Mouse (Mus musculus) kidney, adult 2 months (tissue): ENCODE results near the gene Get4. TPM values are rescaled to one million over a fixed set of nuclear protein-coding genes. Genes with fewer than 3 reads are reported as not detected.

ENCODE experiments used
- DNase-seq: peaks from one replicate; pipeline ENCODE4 v3.0.0; 2021
- H3K27ac ChIP-seq: fragments of 200-500 bp; 2 replicates; pipeline ENCODE4 v1.5.1; 2012; ENCODE audit warnings: low read depth, low read length, control low read depth, inconsistent platforms; ENCODE audit not compliant: insufficient read depth
- H3K27me3 ChIP-seq: fragments of 200-500 bp; replicated peaks from 2 replicates; pipeline ENCODE4 v1.6.1; 2012; ENCODE audit warnings: mild to moderate bottlenecking, moderate library complexity, low read length, inconsistent platforms; ENCODE audit not compliant: control insufficient read depth, insufficient read depth
- H3K36me3 ChIP-seq: fragments of 200-500 bp; 2 replicates; pipeline ENCODE4 v1.6.1; 2012; ENCODE audit warnings: mild to moderate bottlenecking, moderate library complexity, low read length, inconsistent platforms; ENCODE audit not compliant: control insufficient read depth, insufficient read depth
- H3K4me1 ChIP-seq: fragments of 200-500 bp; 2 replicates; pipeline ENCODE4 v1.6.1; 2011; ENCODE audit warnings: low read length; ENCODE audit not compliant: control insufficient read depth, insufficient read depth
- H3K4me3 ChIP-seq: fragments of 200-500 bp; 2 replicates; pipeline ENCODE4 v1.5.1; 2011; ENCODE audit warnings: mild to moderate bottlenecking, low read depth, low read length, control low read depth; ENCODE audit not compliant: insufficient read depth
- CTCF ChIP-seq: fragments of 200-500 bp; conservative IDR thresholded peaks from 2 replicates; pipeline ENCODE4 v1.5.1; 2011; ENCODE audit warnings: low read depth, mild to moderate bottlenecking, control low read depth, low read length, moderate library complexity, mixed read lengths; ENCODE audit not compliant: insufficient read depth, insufficient read length
- POLR2A ChIP-seq: fragments of 200-500 bp; IDR thresholded peaks from one replicate; pipeline ENCODE4 v1.6.1; 2011; ENCODE audit warnings: low read depth, low read length, control low read depth
- WGBS: fragments of 180-500 bp; shearing (Covaris S2); methylation state at CpG from one replicate; pipeline ENCODE4 v1.1.7; 2018; 5-methylcytosine and 5-hydroxymethylcytosine counted together
- polyA plus RNA-seq: library from polyadenylated mRNA; depleted of rRNA; stranded (reverse); fragments of >200 nt; gene quantifications from 2 replicates; pipeline ENCODE4 v1.2.3, GENCODE M21; 2012

Gene Get4
- polyA plus RNA-seq, 1 experiment: 79.3 TPM

DNA sequence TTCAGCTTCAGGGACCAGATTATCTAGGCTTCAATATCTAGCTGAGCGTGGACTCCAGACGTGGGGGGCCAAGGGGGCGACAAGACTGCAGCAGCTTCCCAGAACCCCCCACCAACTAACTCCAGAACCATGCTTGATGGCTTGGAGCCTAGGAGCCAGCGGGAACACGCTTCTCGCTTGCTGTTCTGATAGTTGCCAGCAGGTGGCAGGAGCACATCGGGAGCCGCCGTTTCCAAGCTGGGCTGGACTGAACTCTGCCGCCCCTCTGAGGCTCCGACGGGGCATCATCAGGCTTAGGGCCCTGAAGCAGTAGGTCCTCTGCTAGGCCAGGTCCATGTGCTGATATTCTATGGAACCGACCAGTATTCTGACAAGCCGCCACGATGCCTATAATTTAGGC is 30.1 kb downstream of the Get4 start:
- Histone ChIP-seq H3K27me3 (no peaks in the 10 kb centered on the region), H3K4me3 (no peak overlapping the region), H3K27ac (no peak overlapping the region), H3K36me3 (no peaks in the 10 kb centered on the region), H3K4me1 (no peaks in the 10 kb centered on the region)
- WGBS: 3% methylated on average over 15 of the region's 15 CpGs
- DNase-seq: peak; percentile 88
- no peak for TF ChIP-seq POLR2A
- peak; percentile 97 for TF ChIP-seq CTCF

DNA sequence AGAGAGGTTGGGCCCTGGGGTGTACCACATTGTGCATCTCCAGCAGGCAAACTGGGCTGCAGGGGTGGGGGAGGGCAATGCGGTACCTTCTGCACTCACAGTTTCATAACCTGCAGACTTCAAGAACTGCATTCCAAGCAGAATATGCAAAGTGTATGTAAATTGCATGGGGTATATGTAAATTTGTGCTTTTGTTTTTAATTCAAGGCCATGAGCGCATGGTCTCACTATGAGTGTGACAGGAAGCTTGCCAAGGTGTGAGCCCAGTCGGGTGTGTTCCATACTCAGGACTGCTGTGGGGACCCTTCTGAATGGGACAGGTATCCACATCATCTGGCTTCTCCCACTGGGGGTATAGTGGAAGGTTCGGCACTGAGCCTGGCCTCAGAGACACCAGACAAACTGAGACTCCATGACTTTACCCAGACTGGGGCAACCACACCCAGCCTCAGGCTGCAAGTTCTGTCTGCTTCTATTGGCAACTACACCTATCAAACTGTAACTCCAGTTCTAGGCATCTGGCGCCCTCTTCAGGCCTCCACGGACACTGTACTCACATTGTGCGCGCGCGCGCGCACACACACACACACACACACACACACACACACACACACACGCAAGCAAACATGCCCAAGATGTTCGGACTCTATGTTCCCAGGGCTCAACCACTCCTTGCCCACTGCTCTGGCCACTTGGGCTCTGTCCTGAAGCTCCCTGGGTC is 31.5 kb downstream of the Get4 start:
- Histone ChIP-seq H3K27ac (no peak overlapping the region), H3K4me3 (no peak overlapping the region), H3K36me3 (no peaks in the 10 kb centered on the region), H3K27me3 (no peaks in the 10 kb centered on the region), H3K4me1 (no peaks in the 10 kb centered on the region)
- TF ChIP-seq CTCF (no peak), POLR2A (no peak)
- WGBS: 96% methylated on average over 14 of the region's 14 CpGs
- no peak for DNase-seq

DNA sequence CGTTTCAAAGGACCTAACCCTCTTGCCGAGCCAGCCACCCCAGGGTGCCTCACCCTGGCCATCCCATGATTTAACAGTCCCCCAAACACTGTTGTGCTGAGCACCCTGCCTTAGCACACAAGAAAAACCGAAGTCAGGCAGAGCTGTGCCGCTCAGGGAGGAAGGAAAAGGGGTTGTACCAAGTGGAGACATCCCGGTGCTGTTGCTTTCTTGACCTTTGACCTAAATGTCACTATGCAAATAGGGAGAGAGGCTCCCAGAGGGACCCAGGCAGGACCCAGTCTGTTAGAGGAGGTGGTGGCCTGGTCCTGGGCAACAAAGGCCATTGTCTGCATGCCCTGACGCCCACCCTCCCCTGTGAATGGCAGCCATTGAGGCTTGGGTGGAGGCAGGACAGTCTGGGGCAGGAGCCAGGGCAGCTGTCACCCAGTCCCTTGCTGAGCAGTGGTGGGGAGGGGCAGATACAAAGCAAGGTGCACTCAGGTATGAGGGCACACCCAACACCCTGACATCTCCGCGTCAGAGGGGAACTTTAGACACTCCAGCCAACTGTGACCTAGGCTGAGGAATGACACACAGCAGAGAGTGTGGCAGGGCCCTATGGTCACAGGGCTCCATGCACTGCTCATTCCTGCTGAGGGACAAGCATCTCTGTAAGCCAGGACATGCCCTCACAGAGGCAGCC is 33.4 kb downstream of the Get4 start:
- DNase-seq: no peak
- Histone ChIP-seq H3K27me3 (no peaks in the 10 kb centered on the region), H3K36me3 (no peaks in the 10 kb centered on the region), H3K4me3 (no peak overlapping the region), H3K4me1 (no peaks in the 10 kb centered on the region), H3K27ac (no peak overlapping the region)
- TF ChIP-seq POLR2A: no peak
- no peak for TF ChIP-seq CTCF
- 57% methylated on average over 8 of the region's 8 CpGs for WGBS

DNA sequence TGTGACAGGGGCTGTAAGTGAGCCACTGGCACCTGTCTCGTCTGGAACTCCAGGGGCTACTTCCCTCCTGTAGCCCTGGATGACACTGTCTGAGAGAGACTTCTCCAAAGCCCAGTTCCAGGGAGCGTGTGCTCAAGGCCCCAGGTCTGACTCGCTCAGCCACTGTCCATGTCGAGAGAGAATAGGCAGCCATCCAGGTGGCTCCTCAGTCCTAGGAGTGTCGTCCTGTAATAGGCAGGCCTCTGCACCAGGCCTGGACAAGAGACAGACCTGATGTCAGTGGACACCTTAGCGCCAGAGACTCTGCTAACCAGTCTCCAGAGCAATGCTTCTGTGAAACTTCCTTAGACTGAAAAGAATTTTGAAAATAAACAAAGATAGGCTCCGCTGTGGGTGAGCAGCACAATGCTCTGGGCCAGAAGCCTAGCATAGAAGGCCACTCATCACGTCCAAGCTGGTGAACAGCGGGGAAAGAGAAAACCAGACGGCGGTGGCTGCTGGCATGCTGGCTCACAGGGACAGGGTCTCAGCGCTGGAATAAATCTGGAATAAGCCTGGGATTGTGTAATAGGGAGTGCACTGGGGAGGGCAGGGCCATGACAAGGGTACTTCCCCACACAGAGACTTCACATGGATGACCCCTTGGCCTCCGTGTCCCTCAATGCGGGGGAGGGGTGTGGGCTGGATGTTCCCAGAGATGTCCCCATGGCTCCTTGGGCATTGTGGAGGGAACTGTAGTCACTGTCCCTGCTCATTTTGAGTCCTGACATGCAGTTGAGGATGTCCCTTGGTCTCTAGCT is 34.2 kb downstream of the Get4 start:
- TF ChIP-seq CTCF (no peak), POLR2A (no peak)
- H3K27ac ChIP-seq: no peak overlapping the region
- no peaks in the 10 kb centered on the region for H3K36me3 ChIP-seq
- no peaks in the 10 kb centered on the region for H3K27me3 ChIP-seq
- WGBS: 69% methylated on average over 14 of the region's 14 CpGs
- no peak for DNase-seq
- no peaks in the 10 kb centered on the region for H3K4me1 ChIP-seq
- H3K4me3 ChIP-seq: no peak overlapping the region

DNA sequence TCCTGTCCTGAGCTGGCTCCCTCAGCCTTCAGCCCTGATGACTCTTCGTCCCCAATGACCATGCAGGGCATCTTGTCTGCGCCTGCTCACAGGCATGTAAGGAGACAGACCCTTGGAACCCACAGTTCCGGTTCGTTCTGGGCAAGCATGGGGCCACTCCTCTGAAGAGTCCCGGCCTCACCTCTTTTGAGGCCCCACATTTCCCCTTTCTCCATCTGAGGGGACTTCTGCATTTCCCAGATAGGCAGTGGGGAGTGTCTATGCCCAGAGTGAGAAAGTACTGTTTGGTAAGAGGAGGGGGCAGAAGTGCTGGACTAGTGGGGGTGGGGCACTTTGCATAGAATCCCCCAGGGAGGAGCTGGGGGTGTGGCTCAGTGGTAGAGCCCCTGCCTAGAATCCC is 35.0 kb downstream of the Get4 start:
- no peaks in the 10 kb centered on the region for H3K4me1 ChIP-seq
- H3K27ac ChIP-seq: no peak overlapping the region
- no peaks in the 10 kb centered on the region for H3K27me3 ChIP-seq
- H3K4me3 ChIP-seq: no peak overlapping the region
- DNase-seq: no peak
- H3K36me3 ChIP-seq: no peaks in the 10 kb centered on the region
- TF ChIP-seq POLR2A: no peak
- TF ChIP-seq CTCF: no peak
- 88% methylated on average over 5 of the region's 5 CpGs for WGBS

DNA sequence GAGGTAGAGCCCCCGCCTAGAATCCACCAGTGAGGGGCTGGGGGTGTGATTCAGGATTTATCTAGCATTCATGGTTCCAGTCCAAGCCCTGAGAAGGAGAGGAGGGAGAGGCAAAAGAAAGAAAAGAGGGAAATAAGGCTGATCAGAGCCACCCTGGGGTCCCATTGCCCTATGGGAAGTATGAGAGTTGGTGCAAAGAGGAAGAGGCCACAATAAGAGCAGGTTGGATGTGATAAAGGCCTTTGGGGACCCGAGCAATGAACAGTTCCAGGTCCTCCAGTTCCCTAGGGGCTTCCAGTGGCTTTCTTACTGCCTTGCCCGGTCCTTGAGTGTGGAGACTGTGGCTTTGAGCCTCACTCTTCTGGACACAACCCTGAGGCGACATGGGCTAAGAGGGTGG is 35.7 kb downstream of the Get4 start:
- Histone ChIP-seq H3K27me3 (no peaks in the 10 kb centered on the region), H3K4me1 (no peaks in the 10 kb centered on the region), H3K36me3 (no peaks in the 10 kb centered on the region), H3K27ac (no peak overlapping the region), H3K4me3 (no peak overlapping the region)
- DNase-seq: no peak
- no peak for TF ChIP-seq POLR2A
- TF ChIP-seq CTCF: no peak
- 91% methylated on average over 4 of the region's 4 CpGs for WGBS

DNA sequence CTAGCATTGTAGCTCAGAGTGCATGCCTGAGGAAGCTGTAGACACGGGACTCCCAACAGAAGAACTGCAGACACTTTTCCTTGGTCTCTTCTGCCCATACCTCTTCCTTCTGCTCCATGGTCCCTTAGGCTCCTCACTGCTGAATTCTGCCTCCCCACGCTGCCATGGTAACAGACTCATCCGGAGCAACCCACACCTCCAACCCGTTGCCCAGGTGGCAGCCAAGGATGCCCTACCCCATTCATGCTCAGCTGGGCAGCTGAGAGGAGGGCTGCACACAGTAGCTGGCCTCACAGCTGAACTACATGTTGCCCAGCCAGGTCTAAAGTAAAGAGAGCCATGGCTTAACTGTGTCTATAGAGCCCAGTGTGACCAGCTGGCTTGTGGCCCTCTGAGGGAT is 36.5 kb downstream of the Get4 start:
- 74% methylated on average over 4 of the region's 4 CpGs for WGBS
- Histone ChIP-seq H3K4me1 (no peaks in the 10 kb centered on the region), H3K27ac (no peak overlapping the region), H3K36me3 (no peaks in the 10 kb centered on the region), H3K4me3 (no peak overlapping the region), H3K27me3 (no peaks in the 10 kb centered on the region)
- TF ChIP-seq CTCF (no peak), POLR2A (no peak)
- no peak for DNase-seq
